Mouse (Mus musculus) bone marrow, adult 2 months (tissue): Measurements from ENCODE around the gene Prss48. TPM values are rescaled to one million over a fixed set of nuclear protein-coding genes. Genes with fewer than 3 reads are reported as not detected.

Source experiments
- H3K27ac ChIP-seq: fragments of 200-500 bp; 2 replicates; pipeline ENCODE4 v1.5.1; 2012; ENCODE audit warnings: low read depth, mild to moderate bottlenecking, control low read depth, inconsistent platforms, low read length; ENCODE audit not compliant: control insufficient read depth, poor library complexity, insufficient read depth
- H3K4me1 ChIP-seq: fragments of 200-500 bp; 2 replicates; pipeline ENCODE4 v1.6.1; 2011; ENCODE audit warnings: low read length; ENCODE audit not compliant: control insufficient read depth, insufficient read depth
- H3K4me3 ChIP-seq: fragments of 200-500 bp; replicated peaks from 2 replicates; pipeline ENCODE3; 2011; ENCODE audit warnings: mild to moderate bottlenecking, low read depth, low read length, control low read depth; ENCODE audit not compliant: control insufficient read depth
- CTCF ChIP-seq: fragments of 200-500 bp; IDR thresholded peaks from 2 replicates; pipeline ENCODE4 v1.5.1; 2011; ENCODE audit warnings: low read length, control low read depth; ENCODE audit not compliant: control insufficient read depth, insufficient read depth
- POLR2A ChIP-seq: fragments of 200-500 bp; IDR thresholded peaks from 2 replicates; pipeline ENCODE4 v1.6.1; 2011; ENCODE audit warnings: low read depth, mild to moderate bottlenecking, control low read depth, low read length, borderline replicate concordance; ENCODE audit not compliant: control insufficient read depth
- WGBS: fragments of 180-500 bp; shearing (Covaris S2); methylation state at CpG from one replicate; pipeline ENCODE4 v1.1.7; 2018; 5-methylcytosine and 5-hydroxymethylcytosine counted together
- polyA plus RNA-seq: library from polyadenylated mRNA; stranded (reverse); fragments of >200 nt; gene quantifications from 2 replicates; pipeline ENCODE4 v1.2.4, GENCODE M21; 2011; ENCODE audit warnings: low replicate concordance; ENCODE audit not compliant: missing spikeins, insufficient read depth, insufficient read length

Gene Prss48
- polyA plus RNA-seq, 1 experiment, result not detected

GRCm38 (mm10) chr3:86011833-86012232, 9.5 kb upstream of the Prss48 start:
- WGBS, result 74% methylated on average over 3 of the region's 3 CpGs
- TF ChIP-seq CTCF (no peak), POLR2A (no peak)
- H3K27ac ChIP-seq, result no peak overlapping the region
- H3K4me1 ChIP-seq, result no peaks in the 10 kb centered on the region
- H3K4me3 ChIP-seq, result no peak overlapping the region

DNA sequence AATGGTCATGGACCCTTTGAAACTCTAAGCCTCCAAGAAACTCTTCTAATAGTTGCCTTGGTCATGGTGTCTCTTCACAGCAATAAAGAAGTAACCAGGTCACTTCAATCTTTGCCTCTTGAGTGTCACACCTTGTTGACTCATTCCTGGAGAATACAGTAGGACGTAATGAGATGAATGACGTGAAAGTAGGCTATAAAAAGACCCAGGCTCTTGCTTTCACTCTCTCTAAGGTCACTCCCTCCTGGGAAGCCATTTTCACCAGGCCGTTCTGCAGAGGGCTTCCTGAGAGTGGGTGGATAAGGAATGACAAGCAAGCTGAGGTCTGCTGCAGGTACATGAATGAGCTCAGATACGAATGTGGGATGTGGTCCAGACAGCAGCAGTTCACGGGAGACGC, 9.1 kb upstream of the Prss48 start:
- Histone ChIP-seq H3K4me3 (no peak overlapping the region), H3K4me1 (no peaks in the 10 kb centered on the region), H3K27ac (no peak overlapping the region)
- WGBS, result 90% methylated on average over 6 of the region's 6 CpGs
- TF ChIP-seq POLR2A, result no peak
- TF ChIP-seq CTCF, result no peak

DNA sequence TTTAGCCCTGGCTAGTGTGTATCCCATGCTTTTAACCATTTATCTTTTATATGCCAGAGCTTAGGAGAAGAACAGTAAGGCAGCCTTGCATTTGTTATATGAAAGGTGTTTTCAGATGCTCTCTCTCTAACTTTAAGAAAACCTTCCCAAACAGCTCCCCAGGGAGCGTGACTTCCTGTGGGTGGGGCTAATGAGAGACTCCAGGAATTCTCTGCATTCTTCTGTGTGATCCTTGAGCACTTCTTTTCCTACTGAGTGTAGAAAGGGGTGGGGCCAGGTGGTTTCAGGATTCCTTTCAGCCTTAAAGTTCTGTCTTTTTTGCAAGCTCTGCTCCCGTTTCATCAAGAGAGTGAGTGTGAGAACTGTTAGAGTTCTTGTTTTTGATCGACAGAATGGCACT, 8.3 kb upstream of the Prss48 start:
- Histone ChIP-seq H3K27ac (no peak overlapping the region), H3K4me1 (no peaks in the 10 kb centered on the region), H3K4me3 (no peak overlapping the region)
- no peak for TF ChIP-seq POLR2A
- no peak for TF ChIP-seq CTCF
- WGBS, result 80% methylated on average over 3 of the region's 3 CpGs

GRCm38 (mm10) chr3:86004751-86005150, 2.5 kb upstream of the Prss48 start:
- TF ChIP-seq CTCF (no peak), POLR2A (no peak)
- H3K4me1 ChIP-seq, result no peaks in the 10 kb centered on the region
- WGBS, result 86% methylated on average over 10 of the region's 10 CpGs
- H3K4me3 ChIP-seq, result no peak overlapping the region
- H3K27ac ChIP-seq, result no peak overlapping the region

DNA sequence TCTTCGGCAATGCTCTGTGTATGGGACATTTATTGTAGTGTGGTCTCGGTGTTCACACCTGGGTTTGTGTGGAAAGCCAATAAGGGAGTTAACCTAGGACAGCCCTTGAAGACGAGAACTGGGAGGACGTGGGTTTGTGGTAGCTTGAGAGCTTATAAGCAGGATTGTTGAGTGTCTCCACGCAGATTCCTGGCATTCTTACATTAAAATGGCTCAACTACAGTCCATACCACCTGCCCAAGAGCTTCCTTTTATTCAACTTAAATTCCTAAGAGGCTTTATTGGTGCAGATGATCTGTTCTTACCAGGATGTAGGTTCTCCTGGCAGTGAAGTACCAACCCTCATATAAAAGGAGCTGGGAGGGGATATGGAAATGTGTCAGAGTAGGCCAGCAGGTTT, 649 bp upstream of the Prss48 start:
- WGBS, result 82% methylated on average over 5 of the region's 5 CpGs
- Histone ChIP-seq H3K4me3 (no peak overlapping the region), H3K27ac (no peak overlapping the region), H3K4me1 (no peaks in the 10 kb centered on the region)
- no peak for TF ChIP-seq CTCF

- H3K4me1 ChIP-seq, result no peaks in the 10 kb centered on the region; the same call in 1 of the 2 replicates
- H3K27ac ChIP-seq, result no peak overlapping the region
- TF ChIP-seq POLR2A (no peak), CTCF (no peak)
- WGBS, result 72% methylated on average over 3 of the region's 3 CpGs
- no peak overlapping the region for H3K4me3 ChIP-seq
Measured at GRCm38 (mm10) chr3:86001271-86001670, 1.0 kb downstream of the Prss48 start.

DNA sequence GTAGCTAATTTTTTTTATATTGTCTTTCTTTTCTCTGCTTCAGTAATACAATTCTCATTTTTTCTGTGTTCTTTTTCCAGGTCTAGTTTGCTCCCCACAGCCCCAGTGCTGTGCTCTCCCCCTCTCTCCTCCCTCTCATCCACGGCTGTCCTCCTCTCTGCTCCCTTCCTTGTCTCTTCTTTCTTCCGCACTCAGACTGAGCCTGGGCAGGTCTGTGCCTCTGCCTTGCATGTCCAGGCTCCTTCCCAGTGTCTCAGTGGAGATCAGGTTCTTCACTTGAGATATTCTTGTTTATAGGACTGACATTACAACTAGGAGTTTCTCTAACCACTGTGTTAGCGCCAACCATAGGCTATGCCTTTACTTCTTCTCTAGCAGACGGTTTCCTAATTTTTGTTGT, 7.6 kb downstream of the Prss48 start:
- WGBS, result 83% methylated on average over 4 of the region's 4 CpGs
- Histone ChIP-seq H3K4me1 (no peaks in the 10 kb centered on the region; the same call in 1 of the 2 replicates), H3K27ac (no peak overlapping the region), H3K4me3 (no peak overlapping the region)
- no peak for TF ChIP-seq POLR2A
- no peak for TF ChIP-seq CTCF

- no peak overlapping the region for H3K4me3 ChIP-seq
- H3K4me1 ChIP-seq, result no peaks in the 10 kb centered on the region; the same call in 1 of the 2 replicates
- 74% methylated on average over 11 of the region's 11 CpGs for WGBS
- no peak for TF ChIP-seq CTCF
- no peak overlapping the region for H3K27ac ChIP-seq
Measured at GRCm38 (mm10) chr3:85993744-85994143, 8.5 kb downstream of the Prss48 start.

DNA sequence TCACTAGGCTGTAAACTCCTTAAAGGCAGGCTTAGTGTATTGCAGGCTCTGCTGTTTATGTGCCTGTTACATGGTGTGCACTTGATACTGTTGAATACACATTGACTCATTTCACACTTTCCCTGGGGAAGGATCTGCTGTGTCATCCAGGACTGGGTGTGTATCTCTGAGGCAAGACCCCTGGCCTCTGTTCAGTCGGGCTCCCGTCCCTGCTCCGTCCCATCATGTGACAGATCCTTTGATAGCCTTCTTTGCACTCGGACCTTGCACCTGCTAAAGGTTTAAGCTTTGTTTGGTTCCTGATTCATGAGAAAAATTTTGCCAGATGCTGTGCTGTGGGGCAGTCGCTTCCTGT, 10.5 kb downstream of the Prss48 start:
- Histone ChIP-seq H3K4me1 (no peaks in the 10 kb centered on the region; the same call in 1 of the 2 replicates), H3K4me3 (no peak overlapping the region), H3K27ac (no peak overlapping the region)
- WGBS, result 11% methylated on average over 5 of the region's 5 CpGs
- no peak for TF ChIP-seq POLR2A
- TF ChIP-seq CTCF, result no peak
